Mouse (Mus musculus) hindbrain, embryonic 16.5 days (tissue): Measurements from ENCODE around the gene Asb15. TPM values are rescaled to one million over a fixed set of nuclear protein-coding genes. Genes with fewer than 3 reads are reported as not detected.
A peak's percentile ranks its signal among the peaks of the same experiment; 100 is the strongest.

Source experiments
- ATAC-seq: fragments of 200-750 bp; cut with Nextera tagmentation; 2 replicates; pipeline ENCODE4 v1.8.0; 2017; ENCODE audit warnings: moderate TSS enrichment, moderate library complexity
- H3K27ac ChIP-seq: fragments of 300-500 bp; sonication (generic); 2 replicates; pipeline ENCODE4 v1.5.1; 2014; ENCODE audit warnings: low read depth, mild to moderate bottlenecking, control low read depth, low read length, moderate library complexity
- H3K27me3 ChIP-seq: fragments of 300-500 bp; sonication (generic); replicated peaks from 2 replicates; pipeline ENCODE4 v1.6.1; 2014; ENCODE audit warnings: low read length; ENCODE audit not compliant: control insufficient read depth, insufficient read depth
- H3K36me3 ChIP-seq: fragments of 300-500 bp; sonication (generic); 2 replicates; pipeline ENCODE4 v1.6.1; 2014; ENCODE audit warnings: mild to moderate bottlenecking, low read length, moderate library complexity, mixed read lengths; ENCODE audit not compliant: control insufficient read depth, insufficient read depth
- H3K4me1 ChIP-seq: fragments of 300-500 bp; sonication (generic); 2 replicates; pipeline ENCODE4 v1.6.1; 2014; ENCODE audit warnings: low read depth, low read length; ENCODE audit not compliant: control insufficient read depth, insufficient read depth
- H3K4me2 ChIP-seq: fragments of 300-500 bp; sonication (generic); 2 replicates; pipeline ENCODE4 v1.6.1; 2014; ENCODE audit warnings: mild to moderate bottlenecking, low read length, control low read depth, moderate library complexity
- H3K4me3 ChIP-seq: fragments of 300-500 bp; sonication (generic); 2 replicates; pipeline ENCODE4 v1.5.1; 2014; ENCODE audit warnings: mild to moderate bottlenecking, low read length, control low read depth, moderate library complexity
- H3K9ac ChIP-seq: fragments of 300-500 bp; sonication (generic); 2 replicates; pipeline ENCODE4 v1.6.1; 2014; ENCODE audit warnings: low read depth, mild to moderate bottlenecking, control low read depth, low read length, moderate library complexity
- H3K9me3 ChIP-seq: fragments of 300-500 bp; sonication (generic); 2 replicates; pipeline ENCODE4 v1.6.1; 2014; ENCODE audit warnings: mild to moderate bottlenecking, low read length, moderate library complexity; ENCODE audit not compliant: control insufficient read depth
- WGBS: fragments of 180-500 bp; shearing (Covaris S2); extraction: QIAGEN DNeasy Blood & Tissue Kit; methylation state at CpG from one replicate; pipeline ENCODE4 v1.1.7; 2014; 5-methylcytosine and 5-hydroxymethylcytosine counted together
- polyA plus RNA-seq: library from polyadenylated mRNA; unstranded; fragments of >200 nt; fragmentation: Nextera tagmentation; extraction: Ambion mirVana; gene quantifications from 2 replicates; pipeline ENCODE4 v1.2.1, GENCODE M21; 2015

Gene Asb15
- polyA plus RNA-seq, 1 experiment from 2014 or later: 0.05 TPM

DNA sequence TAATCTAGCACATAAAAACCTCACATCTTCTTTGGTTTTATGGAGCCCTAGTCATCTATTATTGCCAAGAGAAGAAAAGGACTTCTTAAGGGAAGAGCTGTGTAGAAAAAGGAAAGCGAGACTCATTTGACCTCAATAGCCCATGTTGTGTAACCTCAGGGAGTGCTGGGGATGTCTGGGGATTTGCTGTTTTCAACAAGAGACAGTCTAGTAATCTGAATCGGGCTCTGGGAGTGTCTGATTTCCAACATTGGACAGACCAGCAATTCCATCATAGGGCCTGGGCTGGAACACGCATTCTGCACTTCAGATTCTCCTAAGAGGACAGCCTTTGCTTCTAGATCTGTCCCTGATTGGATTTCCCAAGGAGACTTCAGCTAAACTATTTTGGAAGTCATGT, 55.5 kb downstream of the Asb15 start:
- WGBS: 82% methylated on average over 3 of the region's 3 CpGs
- Histone ChIP-seq H3K4me1 (no peaks in the 10 kb centered on the region), H3K9me3 (no peaks in the 10 kb centered on the region)

DNA sequence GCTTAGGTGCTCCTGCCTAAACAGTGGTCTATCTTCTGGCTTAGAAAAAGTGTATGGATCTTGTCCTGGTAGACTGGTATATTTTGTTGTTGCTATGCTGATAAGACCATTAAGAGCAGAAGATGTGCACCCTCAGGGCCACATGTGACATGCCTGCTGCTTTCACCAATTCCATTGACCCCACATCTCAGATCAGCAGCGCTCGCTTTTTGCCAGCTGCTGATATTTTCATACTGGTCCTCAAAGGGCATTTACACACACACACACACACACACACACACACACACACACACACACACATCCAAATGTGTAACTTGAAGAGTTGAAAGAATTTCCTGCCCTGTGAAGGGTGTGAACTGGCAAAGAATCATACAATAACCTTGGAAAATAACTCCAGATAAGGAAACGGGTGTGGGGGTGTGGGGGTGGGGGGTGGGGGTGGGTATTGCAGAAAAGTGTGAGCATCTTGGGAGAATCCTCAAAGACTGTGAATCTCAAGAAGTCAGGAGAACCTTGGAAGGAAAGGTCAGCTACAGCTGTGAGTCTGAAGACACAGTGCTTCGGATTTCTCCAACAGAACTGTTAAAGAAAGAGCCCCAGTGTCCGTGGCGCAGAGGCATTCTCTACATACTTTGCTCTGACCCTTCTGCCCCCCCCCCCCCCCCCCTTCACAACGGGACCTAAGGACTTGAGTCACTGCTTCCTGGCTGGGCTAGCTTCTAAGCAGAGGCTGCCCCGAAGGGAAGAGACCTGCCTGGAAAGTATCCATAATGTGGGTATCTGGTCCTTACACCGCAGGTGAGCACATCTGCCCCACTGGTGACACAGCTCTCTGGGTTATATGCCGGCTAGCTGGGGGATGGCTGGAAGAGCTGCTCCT, 57.7 kb downstream of the Asb15 start:
- H3K9ac ChIP-seq: no peak overlapping the region
- no peaks in the 10 kb centered on the region for H3K4me1 ChIP-seq
- WGBS: 76% methylated on average over 8 of the region's 10 CpGs
- ATAC-seq: no peak
- no peak overlapping the region for H3K4me3 ChIP-seq
- no peaks in the 10 kb centered on the region for H3K27me3 ChIP-seq
- H3K36me3 ChIP-seq: no peaks in the 10 kb centered on the region
- no peak overlapping the region for H3K27ac ChIP-seq
- no peak overlapping the region for H3K4me2 ChIP-seq
- H3K9me3 ChIP-seq: no peaks in the 10 kb centered on the region

More for the DNA sequence above, 55.5 kb downstream of the Asb15 start:
- Histone ChIP-seq H3K4me2 (no peak overlapping the region), H3K27me3 (no peaks in the 10 kb centered on the region), H3K36me3 (no peaks in the 10 kb centered on the region), H3K27ac (no peak overlapping the region), H3K4me3 (no peak overlapping the region), H3K9ac (no peak overlapping the region)
- ATAC-seq: no peak

DNA sequence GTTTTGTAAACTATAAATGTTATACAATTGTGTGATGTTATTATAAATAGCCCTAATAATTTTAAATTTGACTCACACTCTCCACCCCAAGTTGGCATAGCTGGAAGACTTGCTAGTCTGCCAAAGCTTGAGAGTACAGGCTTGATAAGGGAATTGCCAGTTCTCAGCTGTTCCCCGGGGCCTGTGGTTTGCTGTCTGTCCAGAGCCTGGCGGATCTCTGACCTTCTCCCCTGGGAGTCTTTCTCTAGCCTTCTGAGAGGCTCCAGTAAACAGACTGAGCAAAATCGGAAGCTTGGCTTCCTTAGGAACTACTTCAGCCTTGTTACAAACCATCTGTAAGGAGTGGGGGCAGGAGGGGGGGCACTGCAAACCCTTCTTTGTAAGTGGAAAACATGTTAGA, 58.9 kb downstream of the Asb15 start:
- ATAC-seq: 0 out of 2 replicates have a peak, but pooled peaks have one; percentile 37
- 47% methylated on average over 3 of the region's 3 CpGs for WGBS

DNA sequence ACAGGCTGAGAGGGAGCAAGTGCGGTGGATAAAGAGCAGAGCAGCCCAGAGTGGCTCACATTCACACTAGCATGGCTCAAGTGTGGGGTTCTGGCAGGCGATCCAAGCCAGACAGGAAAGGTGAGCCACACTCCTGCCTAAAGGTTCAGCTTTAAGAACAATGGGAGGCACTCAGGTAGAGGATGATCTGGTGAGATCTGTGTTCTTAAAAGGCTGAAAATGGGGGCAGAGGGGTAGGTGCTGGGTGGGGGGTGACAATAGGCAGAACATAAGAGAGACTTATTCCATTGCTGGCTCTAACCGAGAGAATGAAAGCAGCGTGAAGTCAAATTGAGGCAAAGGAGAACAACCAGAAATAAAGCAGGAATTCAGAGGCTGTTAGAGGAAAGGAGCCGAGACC, 62.3 kb downstream of the Asb15 start:
- H3K4me2 ChIP-seq: no peak overlapping the region
- no peak overlapping the region for H3K9ac ChIP-seq
- no peaks in the 10 kb centered on the region for H3K9me3 ChIP-seq
- no peaks in the 10 kb centered on the region for H3K27me3 ChIP-seq
- no peak overlapping the region for H3K27ac ChIP-seq
- no peaks in the 10 kb centered on the region for H3K4me1 ChIP-seq
- H3K4me3 ChIP-seq: no peak overlapping the region
- WGBS: 87% methylated on average over 5 of the region's 5 CpGs
- no peaks in the 10 kb centered on the region for H3K36me3 ChIP-seq
- no peak for ATAC-seq

More for the DNA sequence above, 58.9 kb downstream of the Asb15 start:
- H3K27ac ChIP-seq: no peak overlapping the region
- H3K9ac ChIP-seq: no peak overlapping the region
- H3K4me2 ChIP-seq: no peak overlapping the region
- H3K4me3 ChIP-seq: no peak overlapping the region
- no peaks in the 10 kb centered on the region for H3K27me3 ChIP-seq
- H3K9me3 ChIP-seq: no peaks in the 10 kb centered on the region
- no peaks in the 10 kb centered on the region for H3K4me1 ChIP-seq
- no peaks in the 10 kb centered on the region for H3K36me3 ChIP-seq

DNA sequence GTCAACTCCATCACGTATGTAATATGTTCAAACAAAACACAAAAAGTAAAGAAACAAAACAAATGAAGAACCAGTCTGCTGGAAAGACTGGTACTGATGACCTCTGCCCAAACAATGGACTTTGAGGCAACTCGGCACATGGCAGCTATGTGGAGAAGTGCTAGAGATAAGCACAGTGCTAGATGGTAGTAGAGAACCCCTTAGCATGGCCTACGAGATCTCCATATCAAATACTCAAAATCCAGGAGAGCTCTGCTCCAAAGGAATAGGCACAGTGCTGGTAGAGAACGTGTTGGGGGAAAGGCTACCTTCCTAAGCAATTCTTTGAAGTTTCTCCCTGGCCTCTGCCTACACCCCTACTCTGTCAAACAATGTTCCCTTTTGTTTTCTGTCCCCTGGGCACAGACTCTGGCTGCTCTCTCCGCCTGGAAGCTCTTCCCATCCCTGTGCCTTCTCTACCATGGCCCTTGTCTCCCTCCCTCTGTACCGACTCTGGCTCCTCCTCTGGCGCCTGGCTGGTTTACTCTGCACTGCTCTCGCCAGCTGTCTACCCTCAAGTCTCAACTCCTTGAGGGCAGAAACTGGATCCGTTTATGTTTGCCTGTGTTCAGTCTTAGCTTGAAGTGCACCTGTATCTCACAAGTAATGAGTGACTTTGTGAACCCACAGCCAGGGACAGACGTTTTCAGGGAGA, 63.7 kb downstream of the Asb15 start:
- ATAC-seq: no peak
- 51% methylated on average over 10 of the region's 10 CpGs for WGBS

DNA sequence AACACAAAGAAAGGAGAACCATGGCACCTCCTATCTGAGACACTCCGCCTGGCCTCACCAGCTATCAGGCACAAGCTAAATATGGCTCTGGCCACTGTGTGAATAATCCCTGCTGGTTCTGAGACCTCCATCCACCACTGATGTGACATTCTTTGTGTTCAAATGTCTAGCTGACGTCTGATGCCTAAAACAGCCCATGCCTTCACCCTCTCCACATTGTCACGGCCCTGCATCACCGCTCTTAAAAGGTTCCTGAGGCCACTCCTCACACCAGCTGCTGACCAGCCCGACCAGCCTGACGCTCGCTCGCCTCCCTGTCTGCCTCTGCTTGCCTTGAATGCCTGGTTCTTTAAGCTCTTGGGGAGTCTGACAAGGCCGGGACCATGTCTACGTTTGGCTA, 69.6 kb downstream of the Asb15 start, which contains the start of gene Lmod2:
Gene Lmod2, plus strand, starts transcription at position 263 of the 400 bp plus-strand sequence.
- Histone ChIP-seq H3K9ac (no peak within 1 kb of the TSS), H3K36me3 (no peaks in the 10 kb centered on the region), H3K4me3 (no peak within 1 kb of the TSS), H3K27ac (no peak within 1 kb of the TSS), H3K4me2 (no peak within 1 kb of the TSS), H3K4me1 (no peaks in the 10 kb centered on the region), H3K9me3 (no peaks in the 10 kb centered on the region), H3K27me3 (no peaks in the 10 kb centered on the region)
- WGBS: 71% methylated on average over 10 of the region's 10 CpGs
- ATAC-seq: no peak

More for the DNA sequence above, 63.7 kb downstream of the Asb15 start:
- Histone ChIP-seq H3K36me3 (no peaks in the 10 kb centered on the region), H3K9ac (no peak overlapping the region), H3K4me3 (no peak overlapping the region), H3K4me2 (no peak overlapping the region), H3K27me3 (no peaks in the 10 kb centered on the region), H3K27ac (no peak overlapping the region), H3K9me3 (no peaks in the 10 kb centered on the region), H3K4me1 (no peaks in the 10 kb centered on the region)

DNA sequence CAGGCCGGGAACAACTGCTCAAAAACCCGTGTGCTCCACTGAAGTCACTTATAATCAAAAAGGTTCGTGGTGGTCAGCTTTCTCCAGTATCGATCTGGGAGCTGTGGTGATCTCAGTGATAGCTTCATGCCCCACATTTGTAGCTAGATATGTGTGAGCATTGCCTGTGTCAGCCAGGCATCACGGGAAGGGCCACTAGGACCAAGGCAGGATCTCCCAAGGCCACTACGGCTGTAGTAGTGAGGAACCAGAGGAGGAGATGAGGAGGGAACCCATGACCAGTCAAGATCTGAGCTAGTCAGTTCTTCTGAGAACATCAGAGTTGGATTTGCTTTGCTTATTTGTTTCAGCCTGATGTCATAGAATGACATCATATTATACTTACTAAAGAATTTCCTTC, 71.2 kb downstream of the Asb15 start:
- no peak overlapping the region for H3K27ac ChIP-seq
- WGBS: 92% methylated on average over 6 of the region's 6 CpGs
- no peak overlapping the region for H3K9ac ChIP-seq
- H3K36me3 ChIP-seq: no peaks in the 10 kb centered on the region
- H3K27me3 ChIP-seq: no peaks in the 10 kb centered on the region
- no peak for ATAC-seq
- no peak overlapping the region for H3K4me2 ChIP-seq
- H3K4me1 ChIP-seq: no peaks in the 10 kb centered on the region
- no peak overlapping the region for H3K4me3 ChIP-seq
- no peaks in the 10 kb centered on the region for H3K9me3 ChIP-seq

DNA sequence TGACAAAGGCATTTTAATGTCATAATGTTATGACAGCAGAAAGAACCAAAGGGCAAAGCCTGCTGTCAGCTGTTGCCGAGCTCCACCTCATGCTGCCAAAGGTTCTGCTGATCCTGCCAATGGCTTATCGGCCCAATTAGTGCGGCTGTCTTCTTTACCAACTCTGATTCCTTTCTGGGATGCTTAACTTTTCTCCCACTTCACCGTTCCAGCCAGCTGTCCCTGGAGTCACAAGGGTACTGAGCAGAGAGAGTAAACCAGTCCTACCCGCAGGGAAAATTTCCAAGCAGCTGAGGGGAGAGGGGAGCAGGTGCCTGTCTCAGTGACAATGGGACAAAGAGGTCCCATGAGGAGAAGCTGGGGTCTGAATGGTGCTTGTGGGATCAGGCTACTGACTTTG, 71.7 kb downstream of the Asb15 start:
- Histone ChIP-seq H3K27me3 (no peaks in the 10 kb centered on the region), H3K9ac (no peak overlapping the region), H3K4me2 (no peak overlapping the region), H3K9me3 (no peaks in the 10 kb centered on the region), H3K4me3 (no peak overlapping the region), H3K36me3 (no peaks in the 10 kb centered on the region), H3K4me1 (no peaks in the 10 kb centered on the region), H3K27ac (no peak overlapping the region)
- WGBS: 80% methylated on average over 5 of the region's 5 CpGs
- no peak for ATAC-seq

DNA sequence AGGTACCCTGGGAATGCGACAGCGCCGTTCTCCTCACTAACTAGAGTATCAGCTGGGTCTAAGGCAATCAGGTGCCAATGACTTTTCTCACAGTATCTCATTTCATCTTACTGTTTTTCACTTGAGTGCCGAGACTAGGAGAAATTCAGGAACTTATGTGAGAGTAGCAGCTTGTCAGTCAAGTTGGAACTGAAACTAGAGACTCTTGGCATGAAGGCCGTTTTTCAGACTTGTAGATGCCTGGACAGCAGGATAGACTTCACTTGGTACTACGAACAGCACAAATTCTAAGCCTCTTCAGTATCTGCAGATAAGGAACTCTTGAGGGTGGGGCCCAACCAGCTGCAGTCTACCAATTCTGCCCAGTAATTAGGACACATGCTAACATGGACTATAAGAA, 72.2 kb downstream of the Asb15 start:
- no peak overlapping the region for H3K4me3 ChIP-seq
- no peak overlapping the region for H3K27ac ChIP-seq
- no peak overlapping the region for H3K9ac ChIP-seq
- H3K4me1 ChIP-seq: no peaks in the 10 kb centered on the region
- H3K9me3 ChIP-seq: no peaks in the 10 kb centered on the region
- H3K27me3 ChIP-seq: no peaks in the 10 kb centered on the region
- no peaks in the 10 kb centered on the region for H3K36me3 ChIP-seq
- no peak for ATAC-seq
- WGBS: 88% methylated on average over 6 of the region's 6 CpGs
- no peak overlapping the region for H3K4me2 ChIP-seq
